Mouse (Mus musculus): ENCODE data around the gene Elf2. TPM values are rescaled to one million over a fixed set of nuclear protein-coding genes. Genes with fewer than 3 reads are reported as not detected.
"Not testable (repeated sequence)": the region's sequence is repeated elsewhere in the genome, so short reads cannot be mapped to it uniquely, and the experiment has no call there.

Gene Elf2
- total RNA-seq, 2 experiments from 2014 or later: 38.5 to 43.6 TPM

GRCm38 (mm10) chr3:51216351-51216750 is 124.1 kb downstream of the Elf2 start:
- DNase-seq (ENCODE audit: low spot score): not testable (repeated sequence)

- DNase-seq (ENCODE audit: low spot score): no peak
Measured at GRCm38 (mm10) chr3:51215681-51216080, 124.8 kb downstream of the Elf2 start.

GRCm38 (mm10) chr3:51213111-51213510 is 127.4 kb downstream of the Elf2 start:
- no peak for DNase-seq (ENCODE audit: low spot score)

- no peak for DNase-seq (ENCODE audit: low spot score)
Measured at GRCm38 (mm10) chr3:51210485-51210884, 130.0 kb downstream of the Elf2 start.

GRCm38 (mm10) chr3:51209503-51210314 is 130.8 kb downstream of the Elf2 start:
- DNase-seq (ENCODE audit: low spot score): no peak

- DNase-seq (ENCODE audit: low spot score): no peak
Measured at GRCm38 (mm10) chr3:51208633-51209032, 131.8 kb downstream of the Elf2 start.

- no peak for DNase-seq (ENCODE audit: low spot score)
Measured at GRCm38 (mm10) chr3:51206521-51206920, 133.9 kb downstream of the Elf2 start.

GRCm38 (mm10) chr3:51204897-51205296 is 135.6 kb downstream of the Elf2 start:
- DNase-seq (ENCODE audit: low spot score): no peak

GRCm38 (mm10) chr3:51204441-51204840 is 136.0 kb downstream of the Elf2 start:
- no peak for DNase-seq (ENCODE audit: low spot score)

- no peak for DNase-seq (ENCODE audit: low spot score)
Measured at GRCm38 (mm10) chr3:51203906-51204305, 136.6 kb downstream of the Elf2 start.

Small RNA genes lying within 50 kb of the gene (microRNA-seq; reads per million reads assigned to microRNA genes)
- not detected for gene Gm24282

Other genes starting within 250 kb of the Elf2 start
- 10 to 100 TPM; 22.5 to 28.0 TPM for gene Noct, start 116.2 kb downstream of the Elf2 start, total RNA-seq (2021)
- gene Mgarp, start 56.1 kb upstream of the Elf2 start, total RNA-seq (2021): under 1 TPM in 1 of 2 experiments, not detected in 1; 0.25 TPM
- 1,000 to 10,000 TPM in 1 of 2 experiments, 100 to 1,000 TPM in 1; 945 to 1,002 TPM for gene Ndufc1, start 68.3 kb upstream of the Elf2 start, total RNA-seq (2021)
- gene Naa15, start 74.5 kb upstream of the Elf2 start, total RNA-seq (2021): 10 to 100 TPM; 40.4 to 47.5 TPM
- 1 to 10 TPM; 6.6 to 7.9 TPM for gene Rab33b, start 143.3 kb upstream of the Elf2 start, total RNA-seq (2021)
- gene Setd7, start 220.2 kb upstream of the Elf2 start, total RNA-seq (2021): 100 to 1,000 TPM; 151 to 156 TPM

All from gastrocnemius, adult 18-20 months (tissue).